Mouse (Mus musculus) G1E (cell line): ENCODE measurements around the gene Hist1h2bh. TPM values are rescaled to one million over a fixed set of nuclear protein-coding genes. Genes with fewer than 3 reads are reported as not detected.

Experiments
- ATAC-seq: 2 replicates; pipeline ENCODE4 v1.8.0; 2016; ENCODE audit warnings: mild to moderate bottlenecking; ENCODE audit not compliant: insufficient number of reproducible peaks, poor library complexity, low FRiP score, severe bottlenecking; ENCODE audit errors: extremely low read depth
- DNase-seq: peaks from one replicate; pipeline ENCODE4 v3.0.0; 2012; ENCODE audit warnings: low spot score
- H3K27me3 ChIP-seq: 2 replicates; pipeline ENCODE4 v1.6.1; 2012; ENCODE audit warnings: mild to moderate bottlenecking, low read length, inconsistent platforms; ENCODE audit not compliant: insufficient read depth
- H3K36me3 ChIP-seq: replicated peaks from 2 replicates; pipeline ENCODE3; 2012; ENCODE audit warnings: mild to moderate bottlenecking, inconsistent platforms
- H3K4me1 ChIP-seq: 2 replicates; pipeline ENCODE4 v1.6.1; 2012; ENCODE audit warnings: low read depth, low read length, inconsistent platforms, mixed read lengths; ENCODE audit not compliant: insufficient read depth
- H3K4me3 ChIP-seq: 2 replicates; pipeline ENCODE4 v1.5.1; 2012; ENCODE audit warnings: low read depth, mild to moderate bottlenecking, inconsistent platforms, low read length, moderate library complexity, mixed read lengths
- H3K9me3 ChIP-seq: replicated peaks from 2 replicates; pipeline ENCODE4 v1.6.1; 2012; ENCODE audit warnings: inconsistent platforms
- CTCF ChIP-seq: IDR thresholded peaks from 2 replicates; pipeline ENCODE4 v1.5.1; 2012; ENCODE audit warnings: low read depth, low read length, inconsistent platforms, mixed read lengths
- GATA1 ChIP-seq: IDR thresholded peaks from 2 replicates; pipeline ENCODE4 v1.6.1; 2012; ENCODE audit warnings: borderline replicate concordance, low read length, inconsistent platforms, mixed read lengths
- GATA2 ChIP-seq: IDR thresholded peaks from 2 replicates; pipeline ENCODE4 v1.6.1; 2012; ENCODE audit warnings: low read depth, low read length, inconsistent platforms, borderline replicate concordance
- POLR2AphosphoS5 ChIP-seq: IDR thresholded peaks from 2 replicates; pipeline ENCODE4 v1.6.1; 2012; ENCODE audit warnings: low read depth, low read length, inconsistent platforms; ENCODE audit not compliant: insufficient replicate concordance
- TAL1 ChIP-seq: conservative IDR thresholded peaks from 2 replicates; pipeline ENCODE4 v1.6.1; 2012; ENCODE audit warnings: low read depth, low read length, inconsistent platforms, mixed read lengths
- polyA plus RNA-seq: library from polyadenylated mRNA; stranded (reverse); fragments of >175 nt; gene quantifications from 2 replicates; pipeline ENCODE4 v1.2.3, GENCODE M21; 2012
- total RNA-seq, 2 experiments: library from RNA; stranded (forward) in 1 of 2; stranded (reverse) in 1 of 2; fragments of 200-1000 nt in 1 of 2; fragments of >200 nt in 1 of 2; fragmentation: Nextera tagmentation in 1 of 2; gene quantifications; 2 replicates each; pipeline ENCODE4 v1.2.3; 2014 to 2017

Hist1h2bh gene
- total and polyA plus RNA-seq, 3 experiments: 0.91 to 77.6 (median 41.6) TPM

DNA sequence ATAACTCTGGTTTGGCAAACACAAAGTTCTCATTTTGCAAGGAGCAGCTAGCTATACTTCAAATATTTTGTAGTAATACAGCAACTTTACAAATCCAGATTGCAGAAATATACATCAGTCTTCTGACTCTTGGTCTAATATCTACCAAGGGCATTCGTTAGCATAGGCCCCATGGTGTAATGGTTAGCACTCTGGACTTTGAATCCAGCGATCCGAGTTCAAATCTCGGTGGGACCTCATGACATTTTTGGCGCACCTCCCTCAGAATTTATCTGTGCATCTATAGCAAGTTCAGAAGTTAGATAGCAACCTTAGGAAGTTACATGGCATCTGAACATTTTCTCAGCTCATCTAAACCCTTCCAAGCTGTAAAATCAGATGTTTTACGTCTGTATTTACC is 24.3 kb downstream of the Hist1h2bh start:
- peak overlapping the region; percentile 67 for H3K4me3 ChIP-seq
- no peak for DNase-seq

DNA sequence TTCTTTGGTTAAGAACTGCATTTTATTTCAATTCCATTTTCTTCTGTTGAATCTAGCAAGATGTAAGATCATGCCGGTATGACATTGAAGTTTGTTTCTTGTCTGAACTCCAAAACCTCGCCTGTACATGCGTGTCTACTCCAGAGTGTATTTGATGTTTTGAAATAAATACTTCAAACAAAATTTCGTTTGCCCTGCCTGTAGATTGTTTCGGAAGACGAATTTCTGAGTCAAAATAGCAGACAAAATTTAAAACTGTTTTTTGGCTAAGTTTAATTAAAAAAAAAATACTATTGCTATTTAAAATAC is 24.9 kb downstream of the Hist1h2bh start:
- no peaks in the 10 kb centered on the region for H3K27me3 ChIP-seq
- ATAC-seq (no peak), DNase-seq (no peak)
- H3K4me1 ChIP-seq: peaks cover 38% of the 10 kb centered on the region
- no peak for TF ChIP-seq GATA1
- TF ChIP-seq TAL1: no peak
- TF ChIP-seq POLR2AphosphoS5: no peak
- TF ChIP-seq CTCF: no peak
- TF ChIP-seq GATA2: no peak
- no peaks in the 10 kb centered on the region for H3K36me3 ChIP-seq
- H3K4me3 ChIP-seq: peak overlapping the region; percentile 67
- no peaks in the 10 kb centered on the region for H3K9me3 ChIP-seq

More for the DNA sequence above, 24.3 kb downstream of the Hist1h2bh start:
- no peaks in the 10 kb centered on the region for H3K27me3 ChIP-seq
- no peaks in the 10 kb centered on the region for H3K36me3 ChIP-seq
- TF ChIP-seq CTCF (no peak), GATA2 (no peak), GATA1 (no peak), POLR2AphosphoS5 (no peak), TAL1 (no peak)
- H3K4me1 ChIP-seq: peaks cover 38% of the 10 kb centered on the region
- ATAC-seq: peak; percentile 3; the same call in 1 of the 2 replicates
- H3K9me3 ChIP-seq: no peaks in the 10 kb centered on the region

DNA sequence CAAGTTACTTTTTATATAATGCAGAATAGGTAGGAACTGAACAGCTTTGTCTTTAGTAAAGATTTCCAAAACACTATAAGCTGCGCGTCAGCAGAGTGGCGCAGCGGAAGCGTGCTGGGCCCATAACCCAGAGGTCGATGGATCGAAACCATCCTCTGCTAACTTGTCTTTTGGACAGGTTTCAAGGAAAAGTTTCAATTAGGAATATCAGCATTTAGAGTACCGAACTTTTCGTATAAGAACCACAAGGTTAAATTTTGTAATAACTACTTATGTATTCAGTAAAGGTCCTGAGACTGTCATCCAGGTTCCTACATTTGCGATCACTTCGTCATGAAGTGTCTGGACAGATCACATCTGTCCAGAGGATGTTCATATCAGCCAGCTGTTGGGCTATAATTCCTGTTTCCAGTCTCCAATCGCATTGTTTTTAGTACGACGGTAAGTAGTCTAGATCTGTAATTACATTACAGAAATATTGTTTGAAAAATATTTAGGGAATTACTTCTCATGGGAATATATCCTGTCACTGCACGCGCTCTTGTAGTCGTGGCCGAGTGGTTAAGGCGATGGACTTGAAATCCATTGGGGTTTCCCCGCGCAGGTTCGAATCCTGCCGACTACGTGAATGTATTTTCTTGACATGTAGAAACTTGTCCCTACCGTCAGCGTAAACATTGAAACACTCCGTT is 25.4 kb downstream of the Hist1h2bh start:
- ATAC-seq (no peak), DNase-seq (no peak)
- Histone ChIP-seq H3K4me1 (peaks cover 37% of the 10 kb centered on the region), H3K36me3 (no peaks in the 10 kb centered on the region), H3K27me3 (no peaks in the 10 kb centered on the region), H3K4me3 (peak overlapping the region; percentile 67), H3K9me3 (no peaks in the 10 kb centered on the region)
- no peak for TF ChIP-seq GATA1
- TF ChIP-seq CTCF: no peak
- TF ChIP-seq TAL1: no peak
- no peak for TF ChIP-seq GATA2

DNA sequence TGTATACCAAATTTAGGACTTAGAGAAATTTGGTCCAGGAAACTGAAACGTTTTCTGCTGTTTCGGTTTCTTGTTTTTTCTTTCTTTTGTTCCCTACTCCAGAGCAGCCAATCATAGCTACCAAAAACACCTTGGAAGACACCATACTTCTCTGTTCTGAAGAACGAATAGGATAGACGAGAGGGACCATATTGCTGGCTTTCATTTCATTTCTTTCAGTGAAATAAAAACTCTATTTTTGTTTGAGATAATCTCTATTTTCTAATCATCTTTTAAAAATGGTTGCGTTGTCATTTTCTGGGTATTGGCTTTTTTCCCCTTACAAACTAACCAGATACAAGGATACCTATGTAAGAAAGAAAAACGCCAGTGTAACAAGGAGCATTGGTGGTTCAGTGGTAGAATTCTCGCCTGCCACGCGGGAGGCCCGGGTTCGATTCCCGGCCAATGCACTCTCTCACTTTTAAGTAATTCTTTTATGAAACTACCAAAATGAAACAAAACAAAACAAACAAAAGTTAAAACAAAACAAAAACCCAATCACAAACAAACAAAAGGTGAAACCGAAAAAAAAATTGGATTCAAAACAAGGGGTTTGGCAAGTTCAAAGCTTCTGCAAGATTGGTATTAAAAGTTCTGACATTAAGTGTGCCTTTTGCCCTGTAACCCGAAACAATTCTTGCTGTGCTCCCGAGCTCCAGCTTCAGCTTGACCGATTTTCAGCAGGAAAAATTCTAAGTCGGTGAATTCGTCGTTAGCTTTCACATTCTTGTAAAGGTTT is 26.2 kb downstream of the Hist1h2bh start:
- Histone ChIP-seq H3K4me1 (peaks cover 29% of the 10 kb centered on the region), H3K27me3 (no peaks in the 10 kb centered on the region), H3K4me3 (peak overlapping the region; percentile 67), H3K9me3 (no peaks in the 10 kb centered on the region), H3K36me3 (no peaks in the 10 kb centered on the region)
- TF ChIP-seq CTCF: no peak
- TF ChIP-seq POLR2AphosphoS5: no peak
- no peak for TF ChIP-seq TAL1
- TF ChIP-seq GATA2: no peak
- no peak for TF ChIP-seq GATA1
- ATAC-seq (no peak), DNase-seq (no peak)

DNA sequence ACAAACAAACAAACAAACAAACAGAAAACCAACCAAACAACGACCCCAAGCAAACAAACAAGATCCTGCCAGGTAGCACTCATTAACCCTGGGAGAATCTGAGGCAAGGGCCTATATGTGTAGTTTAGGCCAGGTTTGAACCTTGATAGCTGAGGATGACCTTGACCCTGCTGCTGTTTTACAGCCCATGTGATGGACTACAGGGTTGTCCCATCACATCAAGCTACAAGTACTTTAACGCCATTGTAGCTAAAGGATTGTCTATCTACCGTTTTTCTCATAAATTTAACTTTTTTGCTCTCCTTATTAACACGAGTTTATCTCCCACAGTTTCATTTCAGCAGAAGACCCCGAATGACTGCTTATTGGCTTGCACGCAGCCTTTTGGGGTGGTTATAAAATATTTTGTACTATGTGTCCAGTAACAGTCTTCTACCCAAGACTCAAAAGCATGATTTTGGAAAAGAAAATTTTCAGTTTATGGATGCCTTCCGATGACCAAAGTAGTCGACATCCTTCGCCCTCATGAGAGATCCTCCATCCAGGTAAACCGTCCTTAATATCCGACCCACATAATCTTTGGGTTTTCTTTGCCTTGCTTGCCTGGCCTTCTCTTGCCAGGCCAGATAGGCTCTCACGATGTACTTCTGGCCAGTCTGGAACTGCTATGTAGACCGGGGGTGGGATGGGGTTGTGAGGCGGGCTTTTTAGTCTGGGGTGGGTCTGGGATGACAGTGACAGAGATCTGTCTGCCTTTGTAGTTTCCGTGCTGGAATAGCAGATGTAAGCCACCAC is 27.2 kb downstream of the Hist1h2bh start:
- Histone ChIP-seq H3K4me1 (peaks cover 32% of the 10 kb centered on the region), H3K27me3 (no peaks in the 10 kb centered on the region), H3K4me3 (peak overlapping the region; percentile 47; the same call in 1 of the 2 replicates), H3K9me3 (no peaks in the 10 kb centered on the region), H3K36me3 (no peaks in the 10 kb centered on the region)
- DNase-seq: no peak
- ATAC-seq: no peak
- no peak for TF ChIP-seq POLR2AphosphoS5
- no peak for TF ChIP-seq GATA2
- TF ChIP-seq TAL1: no peak
- TF ChIP-seq GATA1: no peak
- no peak for TF ChIP-seq CTCF

DNA sequence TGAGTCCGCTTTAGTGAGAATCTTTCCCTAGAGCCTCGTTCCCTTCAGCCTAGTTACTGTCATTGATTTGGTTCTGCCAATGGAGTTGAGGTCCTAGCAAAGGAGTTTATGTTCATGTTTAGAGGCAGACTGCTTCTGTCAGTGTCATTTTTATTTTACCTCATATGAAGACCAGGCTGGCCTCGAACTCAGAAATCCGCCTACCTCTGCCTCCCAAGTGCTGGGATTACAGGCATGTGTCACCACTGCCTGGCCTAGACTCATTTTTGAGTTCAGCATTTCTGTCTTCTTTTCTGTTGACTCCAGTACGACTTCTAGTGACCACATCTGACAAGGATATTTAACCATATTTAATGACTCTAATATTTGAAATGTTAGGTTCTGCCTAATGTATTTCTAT is 27.9 kb downstream of the Hist1h2bh start:
- no peak overlapping the region for H3K4me3 ChIP-seq
- no peak for ATAC-seq
- H3K4me1 ChIP-seq: peaks cover 31% of the 10 kb centered on the region
- no peaks in the 10 kb centered on the region for H3K36me3 ChIP-seq
- no peak for DNase-seq
- H3K27me3 ChIP-seq: no peaks in the 10 kb centered on the region
- TF ChIP-seq GATA2 (no peak), TAL1 (no peak), POLR2AphosphoS5 (no peak), GATA1 (no peak), CTCF (no peak)
- H3K9me3 ChIP-seq: no peaks in the 10 kb centered on the region
